ENCODE assay signal across 8 mouse cellular contexts in the genomic region with DNA sequence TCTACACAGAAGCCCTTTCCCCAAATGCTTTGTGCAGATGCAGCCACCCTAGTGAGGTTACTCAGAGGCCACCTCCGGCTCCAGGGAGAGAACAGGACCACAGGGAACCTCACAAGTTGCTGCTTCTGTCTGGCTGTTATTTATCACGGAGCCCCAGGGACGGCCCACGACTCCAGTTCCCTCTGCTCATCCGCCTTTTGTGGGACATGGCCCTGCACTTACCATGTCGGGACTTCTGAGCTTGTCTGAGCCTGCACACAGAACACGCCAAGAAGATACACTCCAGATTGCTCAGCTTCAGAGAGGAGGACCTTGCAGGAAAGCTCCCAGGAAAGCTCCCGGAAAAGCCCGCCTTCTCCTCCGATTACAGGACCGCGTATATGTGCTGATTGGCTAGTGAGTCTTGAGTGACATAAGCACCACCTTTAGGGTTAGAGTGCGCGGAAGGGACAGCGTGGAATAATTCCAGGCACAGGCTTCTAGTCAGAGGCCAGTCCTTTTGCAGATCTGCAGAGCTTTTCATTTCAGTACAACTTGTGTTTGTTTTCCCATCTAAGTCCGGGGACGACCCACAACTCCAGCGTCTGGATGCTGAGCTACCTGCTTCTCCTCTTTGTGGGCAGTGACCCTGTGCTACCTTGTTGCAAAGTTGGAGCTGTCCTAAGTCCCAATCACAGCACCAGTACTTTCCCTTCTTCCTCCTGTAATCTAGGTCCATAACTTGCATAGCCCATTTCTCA. TPM values are rescaled to one million over a fixed set of nuclear protein-coding genes. Genes with fewer than 3 reads are reported as not detected.
DNase-seq lines count a peak whose midpoint lies in the region; ATAC-seq lines count a peak whose summit lies in the region.
"Not testable (repeated sequence)": the region's sequence is repeated elsewhere in the genome, so short reads cannot be mapped to it uniquely, and the experiment has no call there.

A gene (minus strand): TSS at position 307 of the 740 bp plus-strand sequence.

- peak within 1 kb of the TSS; percentile 50 for H3K4me2 ChIP-seq in intestine, embryonic 14.5 days (ENCODE audit: low read length)

- H3K9ac ChIP-seq in intestine, embryonic 14.5 days (ENCODE audit: low read length): peak within 1 kb of the TSS; percentile 43; the same call in 1 of the 2 replicates

- H3K27me3 ChIP-seq in intestine, embryonic 14.5 days (replicated peaks; ENCODE audit: control insufficient read depth, insufficient read depth, low read length): not testable (repeated sequence)

- H3K36me3 ChIP-seq in intestine, embryonic 14.5 days (ENCODE audit: control insufficient read depth, insufficient read depth, low read length): not testable (repeated sequence)

- peak within 1 kb of the TSS; percentile 36 for H3K4me3 ChIP-seq in intestine, embryonic 14.5 days (ENCODE audit: low read depth, low read length)

- intact Hi-C loops in gastrocnemius, postnatal 36 days (cut with DNase I): loop anchor here (10.0 kb wide), 1 partner anchor 237 kb away; a partner anchor contains a TSS

- WGBS in intestine, embryonic 14.5 days: under 1% methylated on average over 18 of the region's 18 CpGs

- peak; percentile 99 for ATAC-seq in intestine, embryonic 14.5 days (replicated peaks; ENCODE audit: low FRiP score, low TSS enrichment, low read depth)
- ATAC-seq in megakaryocyte, adult 5-6 weeks (ENCODE audit: poor library complexity, severe bottlenecking): peak; percentile 81

- DNase-seq in adrenal gland, adult 18-20 months (ENCODE audit: low spot score in 2 of 2): peak; percentile 51 to 66
- peak; percentile 73 for DNase-seq in embryo, embryonic 11 days
- DNase-seq in gastrocnemius, postnatal 36 days: peak; percentile 62 to 66
- peak; percentile 78 for DNase-seq in intestine, embryonic 14.5 days (ENCODE audit: low spot score)
- DNase-seq in left cerebral cortex, adult 9 months (ENCODE audit: low spot score in 2 of 2): peak; percentile 55 to 83
- DNase-seq in right cerebral cortex, adult 18-20 months: peak; percentile 78
- peak; percentile 9 for DNase-seq in urinary bladder, postnatal 10 days (ENCODE audit: low spot score)

- H3K27ac ChIP-seq in intestine, embryonic 14.5 days (ENCODE audit: low read depth): peak within 1 kb of the TSS; percentile 67

- H3K4me1 ChIP-seq in intestine, embryonic 14.5 days (replicated peaks; ENCODE audit: control insufficient read depth, insufficient read depth, low read length): not testable (repeated sequence)

- not testable (repeated sequence) for H3K9me3 ChIP-seq in intestine, embryonic 14.5 days (ENCODE audit: control insufficient read depth, low read length)

RNA-seq across cellular contexts. Expression of the gene that starts here (rescaled TPM):
- total RNA-seq in adrenal gland, adult 18-20 months (2021): 1 to 10 TPM; 4.0 to 4.8 TPM
- total RNA-seq in gastrocnemius, postnatal 36 days (2021): 1 to 10 TPM; 1.4 to 2.0 TPM
- 7.1 and 7.7 TPM in 2 replicates for polyA plus RNA-seq in intestine, embryonic 14.5 days (2014; fragmentation: Nextera tagmentation; extraction: Ambion mirVana)
- total RNA-seq in megakaryocyte, adult 5-6 weeks (2015): 1.9 and 3.3 TPM in 2 replicates
- total RNA-seq in megakaryocyte, adult 5-6 weeks (2017): 2.4 and 2.6 TPM in 2 replicates

Comparison
In these comparisons a context has a peak if more than half of its experiments do, and no peak if none do; other contexts are left out.
1. Peak in every context shown above with its lines: DNase-seq, ATAC-seq, H3K4me3 ChIP-seq and H3K27ac ChIP-seq.
2. DNase-seq: peak in every context shown above with its lines; median percentile 78 in intestine, embryonic 14.5 days; 78 in right cerebral cortex, adult 18-20 months; 73 in embryo, embryonic 11 days; 69 in left cerebral cortex, adult 9 months; 64 in gastrocnemius, postnatal 36 days; 58 in adrenal gland, adult 18-20 months; 9 in urinary bladder, postnatal 10 days.